Mouse (Mus musculus) lung, embryonic 16.5 days (tissue): ENCODE measurements around the gene Cytl1. TPM values are rescaled to one million over a fixed set of nuclear protein-coding genes. Genes with fewer than 3 reads are reported as not detected.

Source experiments
- ATAC-seq: fragments of 200-750 bp; cut with Nextera tagmentation; 2 replicates; pipeline ENCODE4 v1.8.0; 2017; ENCODE audit warnings: low read depth, mild to moderate bottlenecking, moderate library complexity
- H3K27ac ChIP-seq: fragments of 300-500 bp; sonication (generic); 2 replicates; pipeline ENCODE4 v1.5.1; 2014; ENCODE audit warnings: mild to moderate bottlenecking, control low read depth, low read length
- H3K27me3 ChIP-seq: fragments of 300-500 bp; sonication (generic); 2 replicates; pipeline ENCODE4 v1.6.1; 2014; ENCODE audit warnings: low read depth, low read length, mixed read lengths; ENCODE audit not compliant: control insufficient read depth, insufficient read depth
- H3K36me3 ChIP-seq: fragments of 300-500 bp; sonication (generic); 2 replicates; pipeline ENCODE4 v1.6.1; 2014; ENCODE audit warnings: low read length; ENCODE audit not compliant: control insufficient read depth, insufficient read depth
- H3K4me1 ChIP-seq: fragments of 300-500 bp; sonication (generic); replicated peaks from 2 replicates; pipeline ENCODE4 v1.6.1; 2014; ENCODE audit warnings: low read length, mixed read lengths; ENCODE audit not compliant: control insufficient read depth, insufficient read depth
- H3K4me2 ChIP-seq: fragments of 300-500 bp; sonication (generic); 2 replicates; pipeline ENCODE4 v1.6.1; 2014; ENCODE audit warnings: low read depth, low read length, control low read depth
- H3K4me3 ChIP-seq: fragments of 300-500 bp; sonication (generic); 2 replicates; pipeline ENCODE4 v1.5.1; 2014; ENCODE audit warnings: mild to moderate bottlenecking, low read length, control low read depth
- H3K9ac ChIP-seq: fragments of 300-500 bp; sonication (generic); 2 replicates; pipeline ENCODE4 v1.6.1; 2014; ENCODE audit warnings: low read length, control low read depth
- H3K9me3 ChIP-seq: fragments of 300-500 bp; sonication (generic); 2 replicates; pipeline ENCODE4 v1.6.1; 2016; ENCODE audit warnings: low read length; ENCODE audit not compliant: control insufficient read depth
- WGBS: fragments of 180-500 bp; shearing (Covaris S2); extraction: QIAGEN DNeasy Blood & Tissue Kit; methylation state at CpG from one replicate; pipeline ENCODE4 v1.1.7; 2014; 5-methylcytosine and 5-hydroxymethylcytosine counted together
- polyA plus RNA-seq: library from polyadenylated mRNA; unstranded; fragments of >200 nt; fragmentation: Nextera tagmentation; extraction: Ambion mirVana; gene quantifications from 2 replicates; pipeline ENCODE4 v1.2.1, GENCODE M21; 2015

The Cytl1 gene
- polyA plus RNA-seq = 37.7 and 39.2 TPM in 2 replicates

DNA sequence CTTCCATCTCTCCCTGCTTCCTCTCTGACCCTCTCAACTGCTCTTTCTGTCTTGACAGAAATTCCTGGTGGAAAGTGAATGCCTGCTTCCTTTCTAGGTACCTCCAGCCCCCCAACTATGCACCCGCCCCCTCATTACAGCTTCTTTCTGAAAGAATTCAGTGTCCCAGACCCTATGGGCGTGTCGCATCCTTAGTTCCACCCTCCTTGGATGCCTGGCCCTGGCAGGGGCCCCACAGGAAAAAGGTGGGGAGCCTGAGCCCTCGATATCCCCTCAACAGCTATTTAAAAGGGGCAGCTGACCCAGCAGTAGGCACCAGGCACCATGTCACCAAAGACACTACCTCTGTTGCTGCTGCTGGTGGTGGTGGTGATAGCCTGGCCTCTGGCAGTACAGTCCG lies at the start of gene Cytl1:
Gene Cytl1 (plus strand): TSS at position 296 of the 400 bp plus-strand sequence.
- H3K27me3 ChIP-seq = no peaks in the 10 kb centered on the region
- peak; percentile 64 for ATAC-seq
- no peaks in the 10 kb centered on the region for H3K9me3 ChIP-seq
- H3K4me3 ChIP-seq = peak within 1 kb of the TSS; percentile 5
- H3K9ac ChIP-seq = no peak within 1 kb of the TSS
- 23% methylated on average over 5 of the region's 5 CpGs for WGBS
- peak within 1 kb of the TSS; percentile 27 for H3K4me2 ChIP-seq
- no peak within 1 kb of the TSS for H3K27ac ChIP-seq
- H3K36me3 ChIP-seq = no peaks in the 10 kb centered on the region
- H3K4me1 ChIP-seq = no peaks in the 10 kb centered on the region

DNA sequence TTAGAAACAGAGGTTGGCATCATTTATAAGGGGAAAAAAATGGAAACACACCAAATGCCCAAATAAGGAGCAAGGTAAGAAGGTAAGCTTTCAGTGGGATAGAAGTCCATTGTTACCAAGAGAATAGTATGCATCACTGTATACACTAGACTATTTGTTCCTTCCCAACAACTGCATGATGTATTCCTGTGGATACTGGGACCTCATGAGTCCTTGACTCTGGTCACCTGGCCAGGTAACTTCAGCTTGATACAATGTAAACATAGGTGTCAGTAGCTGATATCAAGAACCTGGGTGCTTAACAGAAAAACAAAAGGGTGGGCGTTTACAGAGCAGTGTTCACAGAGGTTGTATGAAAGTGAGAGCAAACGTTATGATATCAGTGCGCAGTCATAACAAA lies 42.6 kb upstream of the Cytl1 start:
- H3K9ac ChIP-seq = no peak overlapping the region
- H3K36me3 ChIP-seq = no peaks in the 10 kb centered on the region
- H3K27me3 ChIP-seq = no peaks in the 10 kb centered on the region
- WGBS = 61% methylated on average over 3 of the region's 3 CpGs
- no peak for ATAC-seq
- no peak overlapping the region for H3K4me2 ChIP-seq
- no peak overlapping the region for H3K4me3 ChIP-seq
- H3K4me1 ChIP-seq = no peaks in the 10 kb centered on the region
- H3K9me3 ChIP-seq = no peaks in the 10 kb centered on the region
- H3K27ac ChIP-seq = no peak overlapping the region

DNA sequence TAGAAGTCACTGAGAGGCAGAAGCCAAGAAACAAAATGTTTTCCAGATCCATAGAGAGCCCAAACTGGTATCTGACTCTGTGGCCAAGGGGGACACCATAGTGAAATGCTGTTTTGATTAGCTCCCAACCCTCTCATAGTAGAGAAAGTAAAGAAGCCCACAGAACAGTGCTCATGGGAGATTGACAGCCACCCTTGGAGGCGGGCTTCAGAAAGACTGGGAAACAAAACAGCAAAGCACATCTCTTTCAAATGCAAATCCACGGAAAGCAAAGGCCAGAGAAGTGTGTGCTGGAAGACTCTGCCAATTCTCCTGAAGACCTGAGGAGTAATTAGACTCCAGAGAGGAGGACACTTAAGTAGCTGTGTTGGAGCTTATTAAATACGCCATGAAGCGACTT lies 39.5 kb upstream of the Cytl1 start:
- H3K9me3 ChIP-seq = no peaks in the 10 kb centered on the region
- WGBS = 54% methylated on average over 4 of the region's 4 CpGs
- ATAC-seq = no peak

DNA sequence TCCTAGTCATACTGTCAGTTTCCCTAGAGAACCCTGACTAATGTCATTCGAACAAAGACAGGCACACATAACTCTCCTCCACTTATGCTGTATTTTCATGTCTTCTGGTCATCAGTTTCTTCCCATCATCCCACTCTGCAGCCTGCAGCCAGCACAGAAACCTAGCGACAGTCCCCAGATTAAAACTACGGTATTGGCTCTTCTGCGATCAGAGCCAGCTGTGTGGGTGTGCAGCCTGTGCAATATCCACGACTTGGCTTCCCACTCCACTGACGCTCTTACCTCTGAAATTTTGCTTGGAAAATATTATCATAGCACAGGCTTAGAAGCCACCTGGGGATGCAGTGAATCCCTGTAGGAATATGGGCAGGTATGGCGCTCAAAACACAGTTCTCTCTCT lies 38.0 kb upstream of the Cytl1 start:
- H3K4me2 ChIP-seq = no peak overlapping the region
- 81% methylated on average over 7 of the region's 7 CpGs for WGBS
- no peaks in the 10 kb centered on the region for H3K36me3 ChIP-seq
- no peak overlapping the region for H3K9ac ChIP-seq
- no peaks in the 10 kb centered on the region for H3K4me1 ChIP-seq
- no peak for ATAC-seq
- H3K27ac ChIP-seq = no peak overlapping the region
- no peaks in the 10 kb centered on the region for H3K9me3 ChIP-seq
- H3K4me3 ChIP-seq = no peak overlapping the region
- no peaks in the 10 kb centered on the region for H3K27me3 ChIP-seq

More for the DNA sequence above, 39.5 kb upstream of the Cytl1 start:
- Histone ChIP-seq H3K4me2 (no peak overlapping the region), H3K36me3 (no peaks in the 10 kb centered on the region), H3K27ac (no peak overlapping the region), H3K27me3 (no peaks in the 10 kb centered on the region), H3K4me3 (no peak overlapping the region), H3K9ac (no peak overlapping the region), H3K4me1 (no peaks in the 10 kb centered on the region)

DNA sequence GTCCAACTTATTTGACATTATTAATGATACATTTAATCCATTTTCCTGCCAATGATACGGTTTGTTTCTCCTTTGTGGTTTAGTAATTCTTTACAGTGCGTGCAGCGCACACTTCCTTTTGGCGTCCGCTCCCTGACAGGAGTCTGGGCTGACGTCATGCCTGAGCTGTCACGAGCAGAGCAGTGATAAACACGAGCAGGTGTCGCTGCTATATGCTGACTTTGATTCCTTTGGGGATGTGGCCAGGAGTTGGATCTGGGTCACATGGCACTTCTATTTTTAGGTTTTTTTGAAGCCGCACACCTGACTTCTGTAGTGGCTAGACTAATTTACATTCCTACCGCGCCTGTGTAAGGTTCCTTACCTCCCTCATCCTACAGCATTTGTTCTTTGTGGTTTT lies 35.6 kb upstream of the Cytl1 start:
- Histone ChIP-seq H3K36me3 (no peaks in the 10 kb centered on the region), H3K27ac (no peak overlapping the region), H3K27me3 (no peaks in the 10 kb centered on the region), H3K9me3 (no peaks in the 10 kb centered on the region), H3K4me1 (no peaks in the 10 kb centered on the region), H3K9ac (no peak overlapping the region), H3K4me2 (no peak overlapping the region), H3K4me3 (no peak overlapping the region)
- 53% methylated on average over 12 of the region's 12 CpGs for WGBS
- ATAC-seq = no peak

DNA sequence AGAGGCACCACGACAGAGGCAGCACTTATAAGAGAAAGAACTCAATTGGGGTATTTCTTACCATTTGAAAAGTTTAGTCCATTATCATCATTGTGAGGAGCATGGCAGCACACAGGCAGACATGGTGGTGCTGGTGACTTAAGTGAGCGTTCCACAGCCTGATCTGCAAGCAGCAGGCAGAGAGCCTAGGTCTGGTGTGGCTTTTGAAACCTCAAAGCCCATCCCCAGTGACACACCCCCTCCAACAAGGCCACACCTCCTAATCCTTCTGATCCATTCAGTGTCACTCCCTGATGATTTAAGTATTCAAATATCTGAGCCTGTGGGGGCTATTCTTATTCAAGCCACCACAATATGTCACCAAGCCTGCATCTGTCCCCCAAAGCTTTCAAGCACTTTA lies 30.4 kb upstream of the Cytl1 start:
- WGBS = 67% methylated on average over 2 of the region's 2 CpGs
- no peaks in the 10 kb centered on the region for H3K4me1 ChIP-seq
- no peak for ATAC-seq
- no peak overlapping the region for H3K4me3 ChIP-seq
- no peaks in the 10 kb centered on the region for H3K36me3 ChIP-seq
- H3K9me3 ChIP-seq = peaks cover 4% of the 10 kb centered on the region; the same call in 1 of the 2 replicates
- H3K4me2 ChIP-seq = no peak overlapping the region
- H3K27ac ChIP-seq = no peak overlapping the region
- H3K27me3 ChIP-seq = no peaks in the 10 kb centered on the region
- no peak overlapping the region for H3K9ac ChIP-seq

DNA sequence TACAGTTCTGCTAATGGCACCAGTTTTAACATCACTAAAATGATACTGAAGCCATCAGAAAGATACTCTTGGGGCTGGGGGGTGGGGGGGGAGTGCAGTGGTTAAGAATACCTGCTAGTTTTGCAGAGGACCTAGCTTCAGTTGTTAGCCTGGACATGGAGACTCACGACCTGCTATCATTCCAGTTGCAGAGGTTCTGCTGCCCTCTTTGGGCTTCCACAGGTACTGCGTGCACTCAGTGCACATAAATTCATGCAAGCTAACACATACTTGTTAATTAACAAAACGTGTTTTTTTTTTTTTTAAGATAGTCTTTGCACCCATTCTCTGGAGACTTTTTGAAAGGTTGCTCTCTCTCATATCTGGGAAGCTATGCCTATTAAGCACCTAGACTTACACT lies 27.2 kb upstream of the Cytl1 start:
- no peak for ATAC-seq
- Histone ChIP-seq H3K36me3 (no peaks in the 10 kb centered on the region), H3K27me3 (no peaks in the 10 kb centered on the region), H3K4me3 (no peak overlapping the region), H3K9me3 (peaks cover 4% of the 10 kb centered on the region; the same call in 1 of the 2 replicates), H3K4me2 (no peak overlapping the region), H3K9ac (no peak overlapping the region), H3K27ac (no peak overlapping the region), H3K4me1 (no peaks in the 10 kb centered on the region)
- WGBS = 62% methylated on average over 3 of the region's 3 CpGs

DNA sequence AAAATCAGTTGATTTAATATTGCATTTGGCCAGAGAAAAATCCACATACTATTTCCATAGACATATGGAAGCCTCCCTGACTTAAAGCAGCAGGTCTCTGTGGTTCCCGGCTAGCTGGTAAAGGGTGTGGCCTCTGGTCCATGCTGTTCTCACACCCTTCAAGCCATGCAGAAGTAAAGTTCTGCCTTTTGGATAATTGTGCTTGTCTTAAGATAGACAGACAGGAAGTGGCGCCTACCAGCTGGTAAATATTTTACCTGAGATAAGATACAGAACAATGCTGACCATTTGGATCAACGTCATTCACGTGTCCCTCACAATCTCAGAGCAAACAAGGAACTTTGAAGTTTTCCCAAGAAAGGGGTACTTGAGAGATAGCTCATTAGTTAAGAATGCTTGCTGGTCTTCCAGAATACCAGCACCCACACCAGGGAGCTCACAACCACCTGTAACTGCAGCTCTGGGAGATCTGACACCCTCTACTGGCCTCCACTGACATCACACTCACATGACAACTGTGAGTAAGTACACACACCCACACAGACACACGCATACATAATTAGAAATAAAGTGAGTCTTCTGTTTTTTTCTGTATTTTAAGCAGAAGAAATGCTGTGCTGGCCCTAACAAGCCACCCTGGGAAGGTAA lies 25.9 kb upstream of the Cytl1 start:
- no peaks in the 10 kb centered on the region for H3K4me1 ChIP-seq
- no peak for ATAC-seq
- H3K4me3 ChIP-seq = no peak overlapping the region
- H3K4me2 ChIP-seq = no peak overlapping the region
- H3K27me3 ChIP-seq = no peaks in the 10 kb centered on the region
- H3K36me3 ChIP-seq = no peaks in the 10 kb centered on the region
- H3K9me3 ChIP-seq = peaks cover 4% of the 10 kb centered on the region; the same call in 1 of the 2 replicates
- 55% methylated on average over 5 of the region's 5 CpGs for WGBS
- no peak overlapping the region for H3K27ac ChIP-seq
- no peak overlapping the region for H3K9ac ChIP-seq

DNA sequence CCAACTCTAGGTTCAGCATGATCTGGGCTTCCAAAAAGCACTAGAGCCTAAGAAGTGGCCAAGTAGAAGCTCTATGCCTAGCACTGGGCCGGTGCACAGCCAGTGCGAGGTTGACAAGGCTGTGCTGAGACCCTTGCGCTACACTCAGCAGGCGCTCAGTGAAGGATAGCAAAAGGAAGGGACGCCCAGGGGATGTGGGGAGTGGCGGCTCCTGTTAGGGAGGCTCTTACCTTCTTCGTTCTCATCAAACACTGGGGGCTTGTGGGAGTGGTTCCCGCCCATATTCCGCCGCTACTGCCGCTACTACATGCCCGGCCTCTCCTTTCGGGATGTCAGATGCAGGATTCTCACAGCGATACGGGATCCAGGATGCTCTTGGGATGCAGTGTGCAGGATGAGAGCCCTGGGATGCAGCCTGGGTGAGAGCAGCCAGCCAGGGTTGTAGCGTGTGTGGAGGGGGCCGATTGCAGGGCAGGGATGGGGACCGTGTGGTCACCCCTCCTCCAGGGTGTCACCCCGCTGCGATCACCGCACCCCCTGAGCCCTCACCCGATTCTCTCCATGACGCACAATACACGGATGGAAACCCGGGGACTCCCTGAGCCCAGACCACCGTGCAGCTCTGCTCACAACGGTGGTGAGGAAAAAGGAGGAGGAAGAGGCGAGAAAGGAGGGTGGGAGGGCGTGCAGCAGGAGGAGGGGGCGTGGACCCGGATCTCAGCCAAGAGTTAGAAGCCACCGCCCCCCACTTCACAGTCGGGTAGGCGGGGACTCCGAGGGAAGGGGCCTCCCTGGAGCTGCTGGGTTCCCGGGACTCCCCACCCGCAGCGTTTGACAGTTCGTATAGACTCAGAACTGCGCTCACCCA lies 18.6 kb upstream of the Cytl1 start, which contains the start of gene Stk32b:
Gene Stk32b (minus strand): TSS at position 667 of the 868 bp plus-strand sequence.
- H3K4me3 ChIP-seq = peak within 1 kb of the TSS; percentile 44
- peak within 1 kb of the TSS; percentile 1 for H3K9ac ChIP-seq
- H3K27ac ChIP-seq = no peak within 1 kb of the TSS
- peak; percentile 85 for ATAC-seq
- H3K4me1 ChIP-seq = peaks cover 6% of the 10 kb centered on the region; the same call in 1 of the 2 replicates
- peaks cover 14% of the 10 kb centered on the region for H3K27me3 ChIP-seq
- H3K36me3 ChIP-seq = no peaks in the 10 kb centered on the region
- 1% methylated on average over 37 of the region's 40 CpGs for WGBS
- H3K9me3 ChIP-seq = no peaks in the 10 kb centered on the region
- peak within 1 kb of the TSS; percentile 70 for H3K4me2 ChIP-seq
